Mouse (Mus musculus) neutrophil, adult 65 days (primary cell): Measurements from ENCODE around the gene Nup50. TPM values are rescaled to one million over a fixed set of nuclear protein-coding genes. Genes with fewer than 3 reads are reported as not detected.

Experiments
- total RNA-seq: library from RNA; stranded (reverse); gene quantifications from 2 replicates; pipeline ENCODE4 v1.2.4, GENCODE M21; 2023

Nup50 gene
- 63.2 and 64.0 TPM in 2 replicates for total RNA-seq

GRCm38 (mm10) chr15:84922884-84923507 is at the start of gene Nup50:
Nup50 (plus strand) TSS chr15:84923411.

GRCm38 (mm10) chr15:84919938-84920337 is 3.3 kb upstream of the Nup50 start, which contains the start of gene Gm29666:
Gm29666 (minus strand) TSS chr15:84920038.

GRCm38 (mm10) chr15:84987874-84988825 is 64.9 kb downstream of the Nup50 start, which contains the start of gene 5031439G07Rik:
5031439G07Rik (minus strand) TSS chr15:84988551.

Other genes with a start within 250 kb of the Nup50 start
- gene Arhgap8, start 203.4 kb upstream of the Nup50 start, total RNA-seq = not detected in 2 replicates
- 0.82 and 3.6 TPM in 2 replicates for gene Phf21b, start 67.4 kb upstream of the Nup50 start, total RNA-seq
- 0.34 and 0.38 TPM in 2 replicates for gene Gm29666, start 3.4 kb upstream of the Nup50 start, total RNA-seq
- gene 5031439G07Rik, start 65.1 kb downstream of the Nup50 start, total RNA-seq = 90.0 and 111 TPM in 2 replicates
- not detected in 2 replicates for gene Upk3a, start 93.7 kb downstream of the Nup50 start, total RNA-seq
- gene Fam118a, start 105.5 kb downstream of the Nup50 start, total RNA-seq = 6.2 and 10.4 TPM in 2 replicates
- not detected in 2 replicates for gene Smc1b, start 208.6 kb downstream of the Nup50 start, total RNA-seq
- gene Ribc2, start 208.7 kb downstream of the Nup50 start, total RNA-seq = not detected in 2 replicates